Mouse (Mus musculus) cerebellum, adult 2 months (tissue): ENCODE measurements around the gene Celsr2. TPM values are rescaled to one million over a fixed set of nuclear protein-coding genes. Genes with fewer than 3 reads are reported as not detected.

ENCODE experiments used
- DNase-seq, 2 experiments: peaks; one replicate each; pipeline ENCODE4 v3.0.0; 2021
- H3K27ac ChIP-seq: fragments of 200-500 bp; 2 replicates; pipeline ENCODE4 v1.5.1; 2012; ENCODE audit warnings: low read length, control low read depth, inconsistent platforms; ENCODE audit not compliant: insufficient read depth
- H3K27me3 ChIP-seq: fragments of 200-500 bp; 2 replicates; pipeline ENCODE4 v1.6.1; 2012; ENCODE audit warnings: inconsistent platforms, mild to moderate bottlenecking, low read length, moderate library complexity; ENCODE audit not compliant: control insufficient read depth, insufficient read depth
- H3K4me1 ChIP-seq: fragments of 200-500 bp; 2 replicates; pipeline ENCODE4 v1.6.1; 2011; ENCODE audit warnings: low read length; ENCODE audit not compliant: control insufficient read depth, insufficient read depth
- H3K4me3 ChIP-seq: fragments of 200-500 bp; replicated peaks from 2 replicates; pipeline ENCODE3; 2011; ENCODE audit warnings: mild to moderate bottlenecking, low read depth, low read length, control low read depth; ENCODE audit not compliant: insufficient read depth
- CTCF ChIP-seq: fragments of 200-500 bp; IDR thresholded peaks from 2 replicates; pipeline ENCODE4 v1.5.1; 2011; ENCODE audit warnings: low read depth, mild to moderate bottlenecking, control low read depth, low read length, moderate library complexity, borderline replicate concordance; ENCODE audit not compliant: insufficient read depth
- POLR2A ChIP-seq: fragments of 200-500 bp; IDR thresholded peaks from 2 replicates; pipeline ENCODE4 v1.6.1; 2011; ENCODE audit warnings: low read length, control low read depth, borderline replicate concordance; ENCODE audit not compliant: insufficient read depth
- WGBS: fragments of 180-500 bp; shearing (Covaris S2); methylation state at CpG from one replicate; pipeline ENCODE4 v1.1.7; 2018; 5-methylcytosine and 5-hydroxymethylcytosine counted together
- polyA plus RNA-seq: library from polyadenylated mRNA; depleted of rRNA; stranded (reverse); fragments of >200 nt; gene quantifications from 2 replicates; pipeline ENCODE4 v1.2.3, GENCODE M21; 2012

Gene Celsr2
- polyA plus RNA-seq, 1 experiment: 57.4 TPM

DNA sequence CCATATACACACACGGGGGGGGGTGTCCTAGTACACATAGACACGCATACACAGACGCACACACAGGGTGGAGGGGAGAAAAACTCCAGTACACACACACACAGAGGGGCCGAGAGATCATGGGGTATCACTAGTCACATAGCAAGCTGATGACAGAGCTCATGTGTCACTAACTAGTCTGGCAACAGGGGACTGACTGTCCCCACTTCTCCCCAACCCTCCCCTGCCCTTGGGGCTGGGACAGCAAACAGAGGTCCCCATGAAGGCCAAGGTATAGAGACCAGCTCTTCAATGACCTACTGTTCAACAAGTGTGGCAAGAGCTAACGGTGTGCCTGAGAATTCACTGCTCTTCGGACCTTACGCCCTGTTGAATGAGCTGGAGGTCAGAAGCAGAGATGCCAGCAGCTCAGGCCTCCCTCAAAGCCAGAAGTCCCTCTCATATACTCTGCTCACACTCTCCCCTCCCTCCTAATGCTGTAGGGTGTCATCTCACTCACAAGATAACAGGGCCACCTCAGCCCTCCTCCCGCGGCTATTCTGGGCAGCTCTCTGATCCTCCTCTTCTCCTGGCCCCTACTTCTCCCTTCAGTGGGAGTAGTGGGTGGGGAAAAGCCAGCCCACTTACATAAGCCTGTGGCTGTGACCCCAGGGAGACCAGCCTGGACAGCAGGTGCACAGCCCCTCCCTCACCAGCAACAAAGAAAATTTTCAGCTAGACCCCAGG lies 50.9 kb downstream of the Celsr2 start, which contains the start of gene Mybphl:
TSS of gene Mybphl (plus strand) at position 642 of the 726 bp plus-strand sequence.
- Histone ChIP-seq H3K27me3 (no peaks in the 10 kb centered on the region), H3K4me3 (no peak within 1 kb of the TSS), H3K27ac (no peak within 1 kb of the TSS), H3K4me1 (no peaks in the 10 kb centered on the region)
- TF ChIP-seq POLR2A: no peak
- TF ChIP-seq CTCF: no peak
- WGBS: 79% methylated on average over 9 of the region's 9 CpGs
- DNase-seq: no peak

DNA sequence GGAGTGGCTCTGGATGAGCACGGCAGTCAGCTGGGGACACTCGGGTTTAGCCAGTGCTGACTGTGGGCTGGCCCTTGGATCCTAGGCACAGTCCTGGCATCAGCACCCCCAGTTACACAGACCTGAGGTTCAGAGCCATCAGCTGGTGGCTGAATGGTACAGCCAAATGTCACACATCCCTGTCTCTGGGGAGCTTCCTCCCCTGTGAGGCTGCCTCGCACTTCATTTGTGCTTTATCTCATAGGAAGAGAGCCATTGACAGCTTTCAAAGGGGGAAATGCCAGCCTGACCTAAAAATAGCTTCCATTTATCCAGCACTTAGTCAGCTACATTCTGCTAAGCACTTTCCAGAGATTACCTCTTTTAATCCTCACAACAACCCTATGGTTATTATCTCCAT lies 51.7 kb downstream of the Celsr2 start:
- no peak overlapping the region for H3K27ac ChIP-seq

DNA sequence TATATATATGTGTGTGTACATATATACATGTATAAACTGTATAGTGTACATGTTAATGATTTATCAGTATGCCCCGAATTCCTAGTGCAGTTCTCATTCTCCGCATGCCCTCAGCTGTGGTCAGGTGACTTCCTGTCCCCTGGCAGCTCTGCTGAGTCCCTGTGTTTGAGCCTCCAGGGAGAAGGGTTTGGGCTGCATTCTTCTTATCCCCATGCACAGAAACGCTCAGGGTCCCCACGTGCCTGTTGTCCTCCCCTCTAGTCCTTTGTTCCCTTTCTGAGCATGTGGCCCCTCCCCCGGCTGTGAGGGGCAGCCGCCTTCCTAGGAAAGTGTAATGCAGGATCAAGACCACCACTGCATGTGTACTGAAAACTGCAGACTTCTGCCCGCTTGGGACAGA lies 54.5 kb downstream of the Celsr2 start:
- 50% methylated on average over 7 of the region's 7 CpGs for WGBS
- Histone ChIP-seq H3K27ac (no peak overlapping the region), H3K27me3 (no peaks in the 10 kb centered on the region), H3K4me3 (no peak overlapping the region), H3K4me1 (peaks cover 8% of the 10 kb centered on the region)
- TF ChIP-seq POLR2A (no peak), CTCF (no peak)
- DNase-seq: no peak

More for the DNA sequence above, 51.7 kb downstream of the Celsr2 start:
- no peak overlapping the region for H3K4me3 ChIP-seq
- no peaks in the 10 kb centered on the region for H3K27me3 ChIP-seq
- WGBS: 40% methylated on average over 3 of the region's 3 CpGs
- TF ChIP-seq CTCF: no peak
- TF ChIP-seq POLR2A: no peak
- peaks cover 5% of the 10 kb centered on the region; the same call in 1 of the 2 replicates for H3K4me1 ChIP-seq
- DNase-seq: no peak

DNA sequence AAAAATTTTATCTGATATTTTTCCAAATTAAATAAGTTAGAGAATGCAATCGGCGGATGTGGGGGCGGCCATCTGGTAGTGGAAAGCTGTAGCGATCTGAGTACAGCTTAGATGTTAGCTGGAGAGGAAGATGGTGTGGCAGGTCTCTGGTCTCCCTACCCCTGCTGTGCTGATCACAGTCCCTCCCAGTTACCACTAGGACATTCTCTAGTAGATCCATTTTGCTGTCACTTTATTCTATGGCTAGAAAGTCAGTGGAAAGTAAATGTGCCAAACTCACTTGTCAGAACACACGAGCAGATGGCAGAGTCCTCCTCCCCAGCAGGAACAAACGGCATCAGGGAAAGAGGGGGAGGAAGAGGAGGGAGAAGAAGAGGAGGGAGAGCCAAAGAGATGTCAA lies 56.9 kb downstream of the Celsr2 start:
- H3K27ac ChIP-seq: no peak overlapping the region
- peaks cover 8% of the 10 kb centered on the region for H3K4me1 ChIP-seq
- H3K4me3 ChIP-seq: no peak overlapping the region
- TF ChIP-seq CTCF (no peak), POLR2A (no peak)
- WGBS: 17% methylated on average over 6 of the region's 6 CpGs
- H3K27me3 ChIP-seq: no peaks in the 10 kb centered on the region
- peak; percentile 30 to 61 for DNase-seq

DNA sequence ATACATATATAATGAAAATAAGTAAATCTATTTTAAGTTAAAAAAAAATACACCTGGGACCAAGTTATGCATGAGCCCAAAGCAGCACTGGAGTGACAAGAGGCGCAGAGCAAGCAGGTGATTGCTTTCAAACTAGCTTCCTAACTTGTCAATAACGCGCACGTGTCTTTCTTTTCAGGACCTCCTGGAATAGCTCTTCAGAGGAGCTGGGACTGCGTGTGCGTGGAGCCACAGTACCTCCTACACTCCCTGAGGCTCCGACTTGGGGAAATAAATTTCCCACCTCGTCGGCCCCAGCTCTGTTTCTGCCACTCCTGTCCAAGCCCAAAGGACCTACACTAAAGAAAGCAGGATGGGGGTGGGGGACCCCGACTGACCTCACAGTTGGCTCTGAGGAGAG lies 58.3 kb downstream of the Celsr2 start:
- Histone ChIP-seq H3K4me1 (peaks cover 8% of the 10 kb centered on the region), H3K4me3 (no peak overlapping the region), H3K27me3 (no peaks in the 10 kb centered on the region), H3K27ac (no peak overlapping the region)
- TF ChIP-seq CTCF: no peak
- TF ChIP-seq POLR2A: no peak
- DNase-seq: no peak
- WGBS: 92% methylated on average over 10 of the region's 10 CpGs

DNA sequence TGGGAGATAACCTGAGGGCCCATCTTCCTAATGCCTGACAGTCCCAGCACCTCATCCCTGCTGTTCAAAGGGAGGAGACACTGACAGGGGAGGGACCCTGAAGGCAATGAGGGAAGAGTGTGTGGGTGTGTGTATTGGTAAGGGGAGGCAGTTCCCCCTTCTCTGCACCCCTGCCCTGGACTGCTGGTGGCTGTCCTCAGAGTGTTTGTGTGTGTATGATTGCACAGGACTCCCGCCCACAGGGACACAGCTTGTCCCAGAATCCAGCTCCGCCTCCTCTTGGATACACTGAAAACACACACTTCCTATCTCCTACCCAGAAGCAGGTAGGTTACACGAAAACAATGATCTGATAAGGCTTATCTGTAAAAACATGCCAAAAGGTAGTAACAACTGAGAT lies 60.1 kb downstream of the Celsr2 start:
- no peak overlapping the region for H3K4me3 ChIP-seq
- TF ChIP-seq CTCF: no peak
- no peak for TF ChIP-seq POLR2A
- WGBS: 94% methylated on average over 3 of the region's 3 CpGs
- no peak for DNase-seq
- H3K27me3 ChIP-seq: no peaks in the 10 kb centered on the region
- H3K4me1 ChIP-seq: peaks cover 8% of the 10 kb centered on the region
- no peak overlapping the region for H3K27ac ChIP-seq

DNA sequence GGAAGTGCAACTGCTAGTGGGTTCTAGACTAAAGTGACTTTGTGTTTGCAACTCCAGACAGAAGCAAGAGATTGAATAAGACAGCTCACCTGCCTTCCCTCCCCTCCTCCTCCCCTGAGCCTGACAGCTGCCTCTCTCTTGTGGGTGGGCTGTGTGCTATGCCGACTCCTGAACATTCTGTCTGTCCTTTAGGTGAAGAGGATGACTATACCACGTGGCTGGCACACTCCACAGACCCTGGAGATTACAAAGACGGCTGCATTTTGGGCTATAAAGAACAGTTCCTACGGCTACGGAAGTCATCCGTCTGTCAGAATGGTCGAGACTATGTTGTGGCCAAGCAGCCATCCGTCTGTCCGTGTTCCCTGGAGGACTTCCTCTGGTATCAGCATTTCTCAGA lies 67.0 kb downstream of the Celsr2 start:
- TF ChIP-seq POLR2A (no peak), CTCF (no peak)
- Histone ChIP-seq H3K27me3 (no peaks in the 10 kb centered on the region), H3K4me3 (no peak overlapping the region), H3K27ac (no peak overlapping the region), H3K4me1 (no peaks in the 10 kb centered on the region)
- no peak for DNase-seq
- WGBS: 77% methylated on average over 9 of the region's 9 CpGs

DNA sequence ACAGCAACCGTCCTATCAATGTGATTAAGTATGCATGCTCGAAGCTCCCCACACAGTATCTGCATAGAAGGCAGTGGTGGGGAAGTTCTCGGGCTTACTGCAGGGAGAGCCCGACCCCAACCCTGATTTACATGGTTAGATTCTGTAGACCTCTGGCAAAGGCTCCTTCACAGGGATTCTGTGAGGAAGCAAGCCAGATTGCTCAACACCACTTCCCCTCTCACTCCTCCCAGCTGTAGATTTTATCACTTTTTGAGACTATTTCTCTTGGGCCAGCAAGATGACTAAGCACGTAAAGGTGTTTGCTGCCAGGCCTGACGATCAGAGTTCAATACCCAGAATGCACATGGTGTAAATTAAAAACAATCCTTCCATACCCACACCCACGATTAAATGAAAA lies 69.5 kb downstream of the Celsr2 start:
- WGBS: 89% methylated on average over 7 of the region's 7 CpGs
- Histone ChIP-seq H3K4me1 (no peaks in the 10 kb centered on the region), H3K27me3 (no peaks in the 10 kb centered on the region), H3K4me3 (no peak overlapping the region), H3K27ac (no peak overlapping the region)
- DNase-seq: no peak
- TF ChIP-seq CTCF (no peak), POLR2A (no peak)
